Mouse (Mus musculus) myocyte (in vitro differentiated cells): ENCODE measurements around the gene Ttc33.

ENCODE experiments used
- CEBPB ChIP-seq: IDR thresholded peaks from 2 replicates; pipeline ENCODE4 v1.6.1; 2011; ENCODE audit warnings: mild to moderate bottlenecking, moderate library complexity; ENCODE audit not compliant: poor library complexity, insufficient read depth, severe bottlenecking
- E2F4 ChIP-seq: IDR thresholded peaks from one replicate; pipeline ENCODE4 v1.6.1; 2011; ENCODE audit warnings: mild to moderate bottlenecking, control low read depth, moderate library complexity; ENCODE audit not compliant: insufficient read depth
- MAX ChIP-seq: IDR thresholded peaks from one replicate; pipeline ENCODE4 v1.6.1; 2011; ENCODE audit warnings: low read depth, mild to moderate bottlenecking, control low read depth
- MYOD1 ChIP-seq, 3 experiments: IDR thresholded peaks; one replicate each; pipeline ENCODE4 v1.6.1; 2011; ENCODE audit warnings: control low read depth in 2 of 3, low read depth in 2 of 3, mild to moderate bottlenecking in 2 of 3, moderate library complexity in 1 of 3; ENCODE audit not compliant: insufficient read length in 2 of 3, control insufficient read depth in 1 of 3
- POLR2A ChIP-seq: IDR thresholded peaks from one replicate; pipeline ENCODE4 v1.6.1; 2011; ENCODE audit warnings: low read depth, mild to moderate bottlenecking, control low read depth, moderate library complexity; ENCODE audit not compliant: insufficient read length
- POLR2AphosphoS2 ChIP-seq: IDR thresholded peaks from one replicate; pipeline ENCODE4 v1.6.1; 2011; ENCODE audit warnings: low read depth, control low read depth; ENCODE audit not compliant: insufficient read length
- TCF12 ChIP-seq: IDR thresholded peaks from one replicate; pipeline ENCODE4 v1.6.1; 2011; ENCODE audit warnings: mild to moderate bottlenecking, control low read depth; ENCODE audit not compliant: poor library complexity, insufficient read depth, severe bottlenecking
- USF1 ChIP-seq: IDR thresholded peaks from one replicate; pipeline ENCODE4 v1.6.1; 2011; ENCODE audit warnings: low read depth, mild to moderate bottlenecking, control low read depth, moderate library complexity

DNA sequence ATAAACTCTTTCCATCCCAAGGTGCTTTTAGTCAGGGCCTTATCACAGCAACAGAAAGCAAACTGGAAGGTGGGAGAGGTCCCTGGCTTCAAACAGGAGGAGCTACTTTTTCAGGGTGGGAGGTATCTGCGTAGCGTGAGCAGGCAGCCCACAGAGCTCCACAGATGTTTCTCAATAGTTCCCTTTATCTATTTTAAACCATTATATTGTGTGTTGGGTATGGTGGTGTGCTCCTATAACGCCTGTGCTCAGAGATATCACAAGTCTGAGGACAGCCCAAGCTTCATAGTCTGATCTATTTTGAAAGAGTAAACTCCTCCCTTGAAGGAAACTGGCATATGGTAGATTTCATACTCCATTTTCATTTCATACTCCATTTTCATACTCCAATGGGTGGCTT is 75.7 kb downstream of the Ttc33 start:
- TF ChIP-seq USF1 (no peak), MAX (no peak), POLR2A (no peak), E2F4 (no peak), MYOD1 (IDR thresholded peaks at IDR 0.05; ENCODE audit: control insufficient read depth in 1 of 3, insufficient read length in 2 of 3, low read depth in 2 of 3) (no peak), CEBPB (no peak), POLR2AphosphoS2 (no peak), TCF12 (no peak)
